Mouse (Mus musculus): ENCODE measurements around the gene Grin2c. TPM values are rescaled to one million over a fixed set of nuclear protein-coding genes. Genes with fewer than 3 reads are reported as not detected.
A peak's percentile ranks its signal among the peaks of the same experiment; 100 is the strongest.

The Grin2c gene
- polyA plus RNA-seq, 1 experiment = 0.01 TPM

GRCm38 (mm10) chr11:115296471-115297210 is 29.6 kb upstream of the Grin2c start:
- TF ChIP-seq GATA1 (IDR thresholded peaks at IDR 0.05; ENCODE audit: low read length) (no peak), TAL1 (IDR thresholded peaks at IDR 0.05; ENCODE audit: low read length) (no peak)
- H3K4me3 ChIP-seq (replicated peaks) = peak overlapping the region; percentile 56
- no peaks in the 10 kb centered on the region for H3K9me3 ChIP-seq (ENCODE audit: control insufficient read depth, low read length)
- H3K27me3 ChIP-seq (ENCODE audit: control insufficient read depth) = peaks cover 27% of the 10 kb centered on the region
- no peaks in the 10 kb centered on the region; the same call in 1 of the 2 replicates for H3K36me3 ChIP-seq (ENCODE audit: control insufficient read depth)
- H3K4me1 ChIP-seq (ENCODE audit: control insufficient read depth) = peaks cover 5% of the 10 kb centered on the region; the same call in 1 of the 2 replicates

DNA sequence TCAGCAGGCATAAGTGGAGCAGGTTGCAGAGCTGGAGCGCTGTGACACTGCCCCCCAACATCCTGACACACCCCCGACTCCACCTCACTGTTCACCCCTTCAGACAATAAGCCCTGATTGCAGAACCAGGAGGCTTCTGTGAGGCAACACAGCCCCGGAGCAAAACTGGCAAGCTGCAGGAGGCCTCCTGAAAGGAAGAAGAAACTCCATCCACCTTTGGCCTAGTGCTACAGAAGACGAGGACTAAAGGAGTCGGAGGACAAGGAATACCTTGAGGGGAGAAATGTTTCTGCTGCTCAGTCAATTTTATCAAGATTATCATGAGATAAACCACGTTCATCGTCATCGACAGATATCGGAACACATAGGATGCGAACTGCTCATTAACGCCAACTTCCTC is 28.9 kb upstream of the Grin2c start:
- peaks cover 5% of the 10 kb centered on the region; the same call in 1 of the 2 replicates for H3K4me1 ChIP-seq (ENCODE audit: control insufficient read depth)
- peak overlapping the region; percentile 56 for H3K4me3 ChIP-seq (replicated peaks)
- TF ChIP-seq GATA1 (IDR thresholded peaks at IDR 0.05; ENCODE audit: low read length) = no peak
- TF ChIP-seq TAL1 (IDR thresholded peaks at IDR 0.05; ENCODE audit: low read length) = no peak
- no peaks in the 10 kb centered on the region; the same call in 1 of the 2 replicates for H3K36me3 ChIP-seq (ENCODE audit: control insufficient read depth)
- H3K9me3 ChIP-seq (ENCODE audit: control insufficient read depth, low read length) = no peaks in the 10 kb centered on the region
- peaks cover 27% of the 10 kb centered on the region for H3K27me3 ChIP-seq (ENCODE audit: control insufficient read depth)

GRCm38 (mm10) chr11:115292631-115293375 is 25.8 kb upstream of the Grin2c start:
- peaks cover 18% of the 10 kb centered on the region for H3K27me3 ChIP-seq (ENCODE audit: control insufficient read depth)
- TF ChIP-seq GATA1 (IDR thresholded peaks at IDR 0.05; ENCODE audit: low read length) (no peak), TAL1 (IDR thresholded peaks at IDR 0.05; ENCODE audit: low read length) (no peak)
- H3K9me3 ChIP-seq (ENCODE audit: control insufficient read depth, low read length) = no peaks in the 10 kb centered on the region
- no peak overlapping the region for H3K4me3 ChIP-seq (replicated peaks)
- no peaks in the 10 kb centered on the region; the same call in 1 of the 2 replicates for H3K36me3 ChIP-seq (ENCODE audit: control insufficient read depth)
- peaks cover 5% of the 10 kb centered on the region; the same call in 1 of the 2 replicates for H3K4me1 ChIP-seq (ENCODE audit: control insufficient read depth)

- Histone ChIP-seq H3K9me3 (ENCODE audit: control insufficient read depth, low read length) (no peaks in the 10 kb centered on the region), H3K36me3 (ENCODE audit: control insufficient read depth) (no peaks in the 10 kb centered on the region; the same call in 1 of the 2 replicates), H3K4me3 (replicated peaks) (no peak overlapping the region), H3K27me3 (ENCODE audit: control insufficient read depth) (peaks cover 5% of the 10 kb centered on the region), H3K4me1 (ENCODE audit: control insufficient read depth) (peaks cover 3% of the 10 kb centered on the region; the same call in 1 of the 2 replicates)
- no peak for TF ChIP-seq GATA1 (IDR thresholded peaks at IDR 0.05; ENCODE audit: low read length)
- no peak for TF ChIP-seq TAL1 (IDR thresholded peaks at IDR 0.05; ENCODE audit: low read length)
These were observed 24.5 kb upstream of the Grin2c start for GRCm38 (mm10) chr11:115291503-115291902.

GRCm38 (mm10) chr11:115290919-115291318 is 23.9 kb upstream of the Grin2c start:
- H3K27me3 ChIP-seq (ENCODE audit: control insufficient read depth) = no peaks in the 10 kb centered on the region; the same call in 1 of the 2 replicates
- TF ChIP-seq GATA1 (IDR thresholded peaks at IDR 0.05; ENCODE audit: low read length) (no peak), TAL1 (IDR thresholded peaks at IDR 0.05; ENCODE audit: low read length) (no peak)
- peaks cover 3% of the 10 kb centered on the region; the same call in 1 of the 2 replicates for H3K4me1 ChIP-seq (ENCODE audit: control insufficient read depth)
- H3K4me3 ChIP-seq (replicated peaks) = no peak overlapping the region
- H3K9me3 ChIP-seq (ENCODE audit: control insufficient read depth, low read length) = no peaks in the 10 kb centered on the region
- H3K36me3 ChIP-seq (ENCODE audit: control insufficient read depth) = no peaks in the 10 kb centered on the region; the same call in 1 of the 2 replicates

DNA sequence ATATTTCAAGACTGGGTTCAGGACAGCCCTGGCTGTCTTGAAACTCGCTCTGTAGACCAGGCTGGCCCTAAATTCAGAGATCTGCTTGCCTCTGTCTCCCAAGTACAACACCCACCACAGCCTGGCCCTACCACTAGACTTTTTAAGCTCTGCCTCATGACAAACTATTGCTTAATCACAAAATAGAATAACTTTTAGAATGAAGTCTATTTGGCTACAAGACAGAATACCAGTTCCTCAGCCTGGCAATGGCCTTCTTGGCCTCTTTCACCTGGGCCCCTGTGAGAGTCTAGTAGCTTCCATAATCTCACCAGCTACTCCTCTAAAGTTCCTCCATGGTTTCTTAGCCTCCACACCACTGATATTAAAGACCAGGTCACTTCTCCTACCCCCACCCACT is 23.3 kb upstream of the Grin2c start:
- H3K4me1 ChIP-seq (ENCODE audit: control insufficient read depth) = peaks cover 3% of the 10 kb centered on the region; the same call in 1 of the 2 replicates
- no peaks in the 10 kb centered on the region; the same call in 1 of the 2 replicates for H3K27me3 ChIP-seq (ENCODE audit: control insufficient read depth)
- H3K36me3 ChIP-seq (ENCODE audit: control insufficient read depth) = no peaks in the 10 kb centered on the region; the same call in 1 of the 2 replicates
- no peaks in the 10 kb centered on the region for H3K9me3 ChIP-seq (ENCODE audit: control insufficient read depth, low read length)
- TF ChIP-seq TAL1 (IDR thresholded peaks at IDR 0.05; ENCODE audit: low read length) (no peak), GATA1 (IDR thresholded peaks at IDR 0.05; ENCODE audit: low read length) (no peak)
- H3K4me3 ChIP-seq (replicated peaks) = no peak overlapping the region

DNA sequence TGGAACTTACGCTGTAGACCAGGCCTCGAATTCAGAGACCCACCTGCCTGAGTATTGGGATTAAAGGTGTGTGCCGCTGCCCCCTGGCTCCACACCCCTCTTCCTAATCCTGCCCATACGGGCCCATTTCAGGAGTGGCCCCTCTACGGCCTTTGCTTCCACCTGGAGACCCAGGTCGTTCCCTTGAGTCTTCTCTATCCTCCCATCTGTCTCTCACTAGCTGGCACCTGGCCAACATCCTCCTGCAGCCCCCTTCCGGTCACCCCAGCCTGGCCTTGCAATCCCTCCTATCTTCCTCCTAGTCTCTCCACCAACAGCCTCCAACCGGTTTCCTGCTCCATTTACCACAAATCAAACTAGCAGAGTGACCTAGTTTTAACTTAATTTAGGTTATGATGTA is 22.8 kb upstream of the Grin2c start:
- TF ChIP-seq GATA1 (IDR thresholded peaks at IDR 0.05; ENCODE audit: low read length) (no peak), TAL1 (IDR thresholded peaks at IDR 0.05; ENCODE audit: low read length) (no peak)
- H3K36me3 ChIP-seq (ENCODE audit: control insufficient read depth) = no peaks in the 10 kb centered on the region; the same call in 1 of the 2 replicates
- H3K4me3 ChIP-seq (replicated peaks) = no peak overlapping the region
- no peaks in the 10 kb centered on the region for H3K9me3 ChIP-seq (ENCODE audit: control insufficient read depth, low read length)
- H3K27me3 ChIP-seq (ENCODE audit: control insufficient read depth) = no peaks in the 10 kb centered on the region; the same call in 1 of the 2 replicates
- H3K4me1 ChIP-seq (ENCODE audit: control insufficient read depth) = peaks cover 3% of the 10 kb centered on the region; the same call in 1 of the 2 replicates

DNA sequence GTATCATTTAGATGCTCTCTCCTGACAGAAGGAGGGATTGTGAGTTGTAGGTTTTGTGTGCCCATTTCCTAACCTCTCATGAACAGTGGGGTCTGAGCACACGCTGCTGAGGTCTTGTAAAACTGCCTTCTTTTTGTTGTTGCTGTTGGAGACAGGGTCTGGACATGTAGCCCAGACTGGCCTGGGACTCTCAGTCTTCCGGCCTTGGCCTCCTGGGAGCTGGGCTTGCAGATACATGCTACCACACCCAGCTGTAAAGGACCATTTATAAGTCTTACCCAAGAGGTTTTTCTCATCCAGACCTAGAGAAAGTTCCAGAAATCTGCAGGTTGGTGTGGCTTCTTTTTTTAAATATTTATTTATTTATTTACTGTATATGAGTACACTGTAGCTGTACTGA is 21.3 kb upstream of the Grin2c start:
- no peak overlapping the region for H3K4me3 ChIP-seq (replicated peaks)
- H3K36me3 ChIP-seq (ENCODE audit: control insufficient read depth) = no peaks in the 10 kb centered on the region; the same call in 1 of the 2 replicates
- H3K27me3 ChIP-seq (ENCODE audit: control insufficient read depth) = no peaks in the 10 kb centered on the region
- H3K4me1 ChIP-seq (ENCODE audit: control insufficient read depth) = peaks cover 3% of the 10 kb centered on the region; the same call in 1 of the 2 replicates
- no peaks in the 10 kb centered on the region for H3K9me3 ChIP-seq (ENCODE audit: control insufficient read depth, low read length)
- TF ChIP-seq GATA1 (IDR thresholded peaks at IDR 0.05; ENCODE audit: low read length) (no peak), TAL1 (IDR thresholded peaks at IDR 0.05; ENCODE audit: low read length) (no peak)

DNA sequence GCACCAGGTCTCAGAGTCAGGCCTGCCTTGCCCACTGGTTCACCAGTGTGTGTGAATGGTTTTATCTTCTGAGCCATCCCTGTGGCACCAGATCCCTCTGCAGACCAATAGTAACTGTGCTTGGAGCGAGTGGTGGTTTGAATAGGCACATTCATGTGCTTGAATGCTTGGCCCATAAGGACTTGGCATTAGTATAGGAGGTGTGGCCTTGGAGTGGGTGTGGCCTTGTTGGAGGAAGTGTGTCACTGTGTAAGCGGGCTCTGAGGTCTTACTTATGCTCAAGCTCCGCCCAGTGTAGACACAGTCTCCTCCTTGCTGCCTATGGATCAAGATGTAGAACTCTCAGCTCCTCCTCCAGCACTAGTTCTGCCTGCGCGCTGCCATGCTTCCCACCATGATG is 20.3 kb upstream of the Grin2c start:
- Histone ChIP-seq H3K4me1 (ENCODE audit: control insufficient read depth) (peaks cover 3% of the 10 kb centered on the region), H3K27me3 (ENCODE audit: control insufficient read depth) (no peaks in the 10 kb centered on the region), H3K9me3 (ENCODE audit: control insufficient read depth, low read length) (no peaks in the 10 kb centered on the region), H3K4me3 (replicated peaks) (no peak overlapping the region), H3K36me3 (ENCODE audit: control insufficient read depth) (no peaks in the 10 kb centered on the region; the same call in 1 of the 2 replicates)
- TF ChIP-seq TAL1 (IDR thresholded peaks at IDR 0.05; ENCODE audit: low read length) = no peak
- no peak for TF ChIP-seq GATA1 (IDR thresholded peaks at IDR 0.05; ENCODE audit: low read length)

All from erythroblast, embryonic 14.5 days (primary cell).